9 mouse cellular contexts compared by ENCODE assay signal in the genomic region with DNA sequence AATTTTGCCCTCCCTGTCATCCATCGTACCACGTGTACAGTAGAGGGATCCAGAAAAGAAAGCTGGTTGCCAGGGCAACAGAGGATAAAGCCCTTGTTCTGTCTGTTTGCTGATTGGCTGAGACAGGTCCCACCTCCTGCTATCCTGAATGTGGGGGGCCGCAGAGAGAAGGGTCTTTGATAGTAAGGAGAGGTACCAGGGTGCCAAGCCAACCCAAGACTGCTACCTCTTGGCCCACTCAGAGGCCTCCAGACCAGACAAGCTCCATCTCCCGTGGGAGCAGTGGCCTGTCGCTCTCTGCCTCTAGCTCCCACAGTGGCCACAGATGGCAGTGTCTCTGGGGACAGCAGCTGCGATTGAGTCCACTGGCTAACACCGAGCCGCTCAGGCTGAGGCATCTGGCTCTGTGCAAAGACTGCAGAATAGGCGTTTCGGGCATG. TPM values are rescaled to one million over a fixed set of nuclear protein-coding genes. Genes with fewer than 3 reads are reported as not detected.
A peak's percentile ranks its signal among the peaks of the same experiment; 100 is the strongest.
DNase-seq lines count a peak whose midpoint lies in the region; ATAC-seq lines count a peak whose summit lies in the region.
"Had no signal": no experiment of that assay in that cellular context is flagged by ENCODE, and none has a peak within 500 bp of the region (broad histone marks: within the 10 kb centered on the region; RNA-seq: fewer than 3 reads in every experiment).

No protein-coding gene starts in this region.

- 21% methylated on average over 10 of the region's 10 CpGs for WGBS in embryonic facial prominence, embryonic 10.5 days
- 1% methylated on average over 10 of the region's 10 CpGs for WGBS in midbrain, embryonic 14.5 days

- peaks cover 21% of the 10 kb centered on the region for H3K27me3 ChIP-seq in embryonic facial prominence, embryonic 10.5 days (replicated peaks; ENCODE audit: low read depth, poor library complexity, severe bottlenecking)
- H3K27me3 ChIP-seq in midbrain, embryonic 14.5 days (ENCODE audit: control insufficient read depth, insufficient read depth, low read length): no peaks in the 10 kb centered on the region
- H3K27me3 ChIP-seq: lung, embryonic 15.5 days had no signal

- H3K27ac ChIP-seq in embryonic facial prominence, embryonic 10.5 days (replicated peaks): peak overlapping the region; percentile 57
- peak overlapping the region; percentile 90 for H3K27ac ChIP-seq in midbrain, embryonic 14.5 days (replicated peaks; ENCODE audit: low read depth, low read length)
- H3K27ac ChIP-seq: lung, embryonic 15.5 days had no signal

- peaks cover 22% of the 10 kb centered on the region for H3K4me1 ChIP-seq in embryonic facial prominence, embryonic 10.5 days
- peaks cover 28% of the 10 kb centered on the region for H3K4me1 ChIP-seq in midbrain, embryonic 14.5 days (ENCODE audit: control insufficient read depth, insufficient read depth, low read length)
- H3K4me1 ChIP-seq: lung, embryonic 15.5 days had no signal

- H3K4me3 ChIP-seq in embryonic facial prominence, embryonic 10.5 days: peak overlapping the region; percentile 42; the same call in 1 of the 2 replicates
- H3K4me3 ChIP-seq in midbrain, embryonic 14.5 days (replicated peaks; ENCODE audit: low read depth, low read length): peak overlapping the region; percentile 53
- H3K4me3 ChIP-seq: lung, embryonic 15.5 days had no signal

- peak; percentile 93 for ATAC-seq in midbrain, embryonic 14.5 days (ENCODE audit: low FRiP score, low TSS enrichment)

- peaks cover 3% of the 10 kb centered on the region; the same call in 1 of the 2 replicates for H3K9me3 ChIP-seq in embryonic facial prominence, embryonic 10.5 days
- no peaks in the 10 kb centered on the region for H3K9me3 ChIP-seq in midbrain, embryonic 14.5 days (ENCODE audit: control insufficient read depth, low read length)
- H3K9me3 ChIP-seq: lung, embryonic 15.5 days had no signal

- peak overlapping the region; percentile 61 for H3K4me2 ChIP-seq in midbrain, embryonic 14.5 days (ENCODE audit: low read length)
- H3K4me2 ChIP-seq: lung, embryonic 15.5 days had no signal

- peak; percentile 74 to 81 for DNase-seq in cerebellum, adult 18-20 months
- DNase-seq in embryonic facial prominence, embryonic 10.5 days (ENCODE audit: low spot score): peak; percentile 36
- peak; percentile 88 for DNase-seq in layer of hippocampus, adult 11-12 months (ENCODE audit: low spot score)
- peak; percentile 94 for DNase-seq in midbrain, embryonic 14.5 days
- no peak for DNase-seq in thymus, postnatal 4 days
- DNase-seq in kidney, adult 8-10 months: no peak
- DNase-seq in heart, postnatal 4 days: no peak
- DNase-seq in heart, postnatal 10 days: no peak

- peak overlapping the region; percentile 70 for H3K9ac ChIP-seq in midbrain, embryonic 14.5 days (replicated peaks; ENCODE audit: low read length)
- H3K9ac ChIP-seq: lung, embryonic 15.5 days had no signal

- no peaks in the 10 kb centered on the region for H3K36me3 ChIP-seq in embryonic facial prominence, embryonic 10.5 days (replicated peaks)
- H3K36me3 ChIP-seq in midbrain, embryonic 14.5 days (ENCODE audit: control insufficient read depth, insufficient read depth, low read length): peaks cover 2% of the 10 kb centered on the region; the same call in 1 of the 2 replicates
- H3K36me3 ChIP-seq: lung, embryonic 15.5 days had no signal

- intact Hi-C loops in heart, postnatal 10 days (cut with DNase I): no loop called here

RNA-seq across cellular contexts. Expression of a gene that starts 3.8 kb away (rescaled TPM):
- polyA plus RNA-seq in embryonic facial prominence, embryonic 10.5 days (2016; fragmentation: Nextera tagmentation; extraction: Ambion mirVana): not detected in 2 replicates
- 12.2 and 47.6 TPM in 2 replicates for polyA plus RNA-seq in midbrain, embryonic 14.5 days (2014; fragmentation: Nextera tagmentation; extraction: Ambion mirVana)
- not detected for total RNA-seq in heart, postnatal 4 days (2021)
- total RNA-seq in heart, postnatal 10 days (2021): not detected
- polyA plus RNA-seq: lung, embryonic 15.5 days had no signal

RNA-seq across cellular contexts. Expression of a gene that starts 11.4 kb away (rescaled TPM):
- 81.5 and 82.5 TPM in 2 replicates for polyA plus RNA-seq in embryonic facial prominence, embryonic 10.5 days (2016; fragmentation: Nextera tagmentation; extraction: Ambion mirVana)
- polyA plus RNA-seq in midbrain, embryonic 14.5 days (2014; fragmentation: Nextera tagmentation; extraction: Ambion mirVana): 13.9 and 23.2 TPM in 2 replicates
- total RNA-seq in heart, postnatal 4 days (2021): 10 to 100 TPM; 23.8 to 24.7 TPM
- 1 to 10 TPM; 6.6 to 7.8 TPM for total RNA-seq in heart, postnatal 10 days (2021)

RNA-seq across cellular contexts. Expression of a gene that starts 18.7 kb away (rescaled TPM):
- 49.4 and 55.6 TPM in 2 replicates for polyA plus RNA-seq in embryonic facial prominence, embryonic 10.5 days (2016; fragmentation: Nextera tagmentation; extraction: Ambion mirVana)
- polyA plus RNA-seq in midbrain, embryonic 14.5 days (2014; fragmentation: Nextera tagmentation; extraction: Ambion mirVana): 361 and 403 TPM in 2 replicates
- total RNA-seq in heart, postnatal 4 days (2021): 1 to 10 TPM; 1.3 to 1.9 TPM
- total RNA-seq in heart, postnatal 10 days (2021): 1 to 10 TPM in 1 of 2 experiments, under 1 TPM in 1; 0.57 to 1.4 TPM

RNA-seq across cellular contexts. Expression of a gene that starts 31.8 kb away (rescaled TPM):
- polyA plus RNA-seq in embryonic facial prominence, embryonic 10.5 days (2016; fragmentation: Nextera tagmentation; extraction: Ambion mirVana): 0.10 and 0.75 TPM in 2 replicates
- polyA plus RNA-seq in midbrain, embryonic 14.5 days (2014; fragmentation: Nextera tagmentation; extraction: Ambion mirVana): 0.19 TPM in 1 of 2 replicates, not detected in the other
- total RNA-seq in heart, postnatal 4 days (2021): under 1 TPM; 0.36 to 0.41 TPM
- under 1 TPM; 0.27 to 0.69 TPM for total RNA-seq in heart, postnatal 10 days (2021)

RNA-seq across cellular contexts. Expression of a gene that starts 42.8 kb away (rescaled TPM):
- polyA plus RNA-seq in embryonic facial prominence, embryonic 10.5 days (2016; fragmentation: Nextera tagmentation; extraction: Ambion mirVana): 0.14 TPM in 1 of 2 replicates, not detected in the other
- not detected in 2 replicates for polyA plus RNA-seq in midbrain, embryonic 14.5 days (2014; fragmentation: Nextera tagmentation; extraction: Ambion mirVana)
- under 1 TPM; 0.43 TPM for total RNA-seq in heart, postnatal 4 days (2021)
- not detected for total RNA-seq in heart, postnatal 10 days (2021)

Comparison
In these comparisons a context has a peak if more than half of its experiments do, and no peak if none do; other contexts are left out.
1. DNase-seq: peak in cerebellum, adult 18-20 months (2 of 2), embryonic facial prominence, embryonic 10.5 days (single experiment), layer of hippocampus, adult 11-12 months (single experiment) and midbrain, embryonic 14.5 days (single experiment); none in thymus, postnatal 4 days (single experiment), kidney, adult 8-10 months (0 of 2), heart, postnatal 4 days (single experiment) and heart, postnatal 10 days (0 of 2).